Mouse (Mus musculus) B cell, adult (primary cell): ENCODE data around the gene Oprl1. TPM values are rescaled to one million over a fixed set of nuclear protein-coding genes. Genes with fewer than 3 reads are reported as not detected.

Source experiments
- total RNA-seq: library from RNA; stranded (reverse); gene quantifications from 4 replicates; pipeline ENCODE4 v1.2.4, GENCODE M21; 2023; ENCODE audit not compliant: inconsistent age

The Oprl1 gene
- total RNA-seq = 0.45 to 0.63 TPM (median 0.57 TPM) in 3 of 4 replicates, not detected in the other

DNA sequence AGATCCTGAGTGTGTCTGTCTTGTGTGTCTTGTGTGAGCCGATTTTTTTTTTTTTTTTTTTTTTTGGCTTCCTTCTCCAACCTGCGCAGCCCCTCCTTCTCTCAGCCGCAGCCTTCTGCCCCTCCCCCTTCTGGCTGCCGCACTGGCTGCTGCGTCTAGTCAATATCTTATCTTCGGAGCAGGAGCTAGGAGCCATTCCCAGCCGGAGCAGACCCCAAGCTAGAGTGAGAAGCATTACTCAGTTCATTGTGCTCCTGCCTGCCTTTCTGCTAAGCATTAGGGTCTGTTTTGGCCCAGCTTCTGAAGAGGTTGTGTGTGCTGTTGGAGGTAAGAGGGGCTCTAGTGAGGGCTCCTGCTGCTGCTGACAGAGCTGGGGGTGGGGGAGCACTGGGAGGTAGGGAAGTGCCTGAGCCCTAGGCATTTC lies at the start of gene Oprl1:
Gene Oprl1, plus strand, starts transcription at position 114 of the 424 bp plus-strand sequence.

DNA sequence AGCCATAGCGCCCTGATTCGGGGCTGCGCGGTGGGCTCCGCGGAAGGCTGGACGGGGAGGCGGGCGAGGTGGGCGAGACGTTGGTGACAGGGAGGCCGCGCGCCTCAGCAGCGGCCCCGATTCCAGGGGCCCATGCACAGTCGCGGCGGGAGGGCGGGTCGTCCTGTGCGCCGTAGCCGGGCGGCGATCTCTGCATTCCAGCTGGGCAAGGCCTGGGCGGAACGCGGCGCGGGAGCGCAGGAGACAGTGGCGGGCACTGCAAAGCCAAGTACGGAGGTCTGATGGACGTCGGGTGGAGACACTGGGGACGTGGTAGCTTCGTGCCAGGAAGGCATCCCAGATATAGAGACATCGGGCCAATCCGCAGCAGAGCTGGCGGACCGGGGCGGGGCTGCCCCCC lies 43.5 kb upstream of the Oprl1 start, which contains the start of gene Sox18:
Gene Sox18, minus strand, starts transcription at position 315 of the 400 bp plus-strand sequence.

DNA sequence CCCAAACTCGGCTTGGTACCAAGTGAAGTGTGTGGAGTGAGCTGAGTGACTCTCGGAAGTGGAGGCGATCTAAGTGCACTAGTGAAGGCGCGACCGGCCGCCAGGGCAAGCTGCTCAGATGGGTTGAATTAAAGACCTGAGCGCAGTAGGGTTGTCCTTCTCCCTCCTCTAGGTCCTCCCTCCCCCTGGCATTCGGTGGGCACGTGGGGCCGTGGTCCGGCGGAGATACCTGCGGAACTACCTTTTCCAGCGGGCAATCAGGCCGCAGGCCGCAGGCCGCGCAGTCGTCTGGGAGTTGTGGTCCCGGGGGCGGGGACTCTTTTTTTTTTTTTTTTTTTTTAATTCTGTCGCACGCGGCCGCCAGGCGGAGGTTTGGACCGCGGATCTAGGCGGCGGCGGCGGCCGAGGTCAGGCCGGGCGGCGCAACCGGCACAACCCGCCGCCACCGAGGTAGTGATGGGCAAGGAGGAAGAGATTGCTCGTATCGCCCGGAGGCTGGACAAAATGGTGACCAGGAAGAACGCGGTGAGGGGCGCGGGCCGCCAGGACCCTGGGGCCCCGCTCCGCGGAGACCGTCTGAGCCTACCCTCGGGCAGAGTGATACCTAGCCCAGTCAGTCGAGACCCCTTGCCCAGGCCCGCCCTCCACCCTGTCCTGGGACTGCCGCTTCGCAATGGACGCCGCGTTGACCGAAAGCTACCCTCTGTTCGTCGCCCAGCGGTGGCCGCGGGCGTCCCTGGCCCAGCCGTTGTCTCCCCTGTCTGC lies 34.7 kb upstream of the Oprl1 start, which contains the start of gene Tcea2:
Gene Tcea2, plus strand, starts transcription at position 360 of the 765 bp plus-strand sequence.

GRCm38 (mm10) chr2:181693339-181694280 lies 21.2 kb upstream of the Oprl1 start, which contains the start of gene Rgs19:
Rgs19 (minus strand) TSS chr2:181693977.

DNA sequence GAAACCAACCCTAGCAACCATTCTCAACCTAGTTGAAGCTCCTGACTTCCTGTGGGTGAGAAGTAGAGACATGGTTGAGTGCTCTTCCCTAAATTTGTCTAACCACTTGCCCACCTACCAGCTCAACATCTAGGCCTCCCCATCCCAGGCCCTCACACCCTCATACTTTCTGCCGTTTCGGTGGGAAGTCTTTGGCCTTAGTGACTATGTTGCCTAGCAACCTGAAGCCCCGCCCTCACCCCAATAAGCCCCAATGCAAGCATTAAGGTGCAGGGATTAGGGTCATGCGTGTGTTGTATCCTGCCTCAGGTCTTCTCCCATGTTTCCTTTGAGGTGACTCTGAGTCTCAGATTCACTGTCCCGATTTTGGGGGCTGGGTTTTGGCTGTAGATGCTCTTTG lies 16.6 kb upstream of the Oprl1 start, which contains the start of gene Lkaaear1:
Gene Lkaaear1, minus strand, starts transcription at position 202 of the 400 bp plus-strand sequence.

GRCm38 (mm10) chr2:181763006-181763830 lies 48.4 kb downstream of the Oprl1 start, which contains the start of gene Myt1:
Myt1 (plus strand) TSS chr2:181763332.

Other genes starting within 250 kb of the Oprl1 start
- gene Abhd16b, start 221.8 kb upstream of the Oprl1 start, total RNA-seq = not detected in 4 replicates
- 79.5 to 84.3 TPM (median 80.4 TPM) in 4 replicates for gene Tpd52l2, start 217.9 kb upstream of the Oprl1 start, total RNA-seq
- gene Dnajc5, start 194.5 kb upstream of the Oprl1 start, total RNA-seq = 112 to 128 TPM (median 117 TPM) in 4 replicates
- 161 to 195 TPM (median 177 TPM) in 4 replicates for gene Uckl1, start 130.1 kb upstream of the Oprl1 start, total RNA-seq
- gene Prpf6, start 123.1 kb upstream of the Oprl1 start, total RNA-seq = 60.3 to 64.9 TPM (median 63.4 TPM) in 4 replicates
- gene Zfp512b, start 122.2 kb upstream of the Oprl1 start, total RNA-seq = 37.9 to 43.7 TPM (median 42.4 TPM) in 4 replicates
- 11.6 to 16.0 TPM (median 13.1 TPM) in 4 replicates for gene Samd10, start 115.8 kb upstream of the Oprl1 start, total RNA-seq
- 1.2 TPM in 1 of 4 replicates, not detected in the others for gene Gm29797, start 58.0 kb upstream of the Oprl1 start, total RNA-seq
- gene Sox18, start 43.4 kb upstream of the Oprl1 start, total RNA-seq = not detected in 4 replicates
- gene Tcea2, start 34.7 kb upstream of the Oprl1 start, total RNA-seq = 15.8 to 23.0 TPM (median 19.9 TPM) in 4 replicates
- 162 to 178 TPM (median 173 TPM) in 4 replicates for gene Rgs19, start 21.0 kb upstream of the Oprl1 start, total RNA-seq
- gene Lkaaear1, start 16.6 kb upstream of the Oprl1 start, total RNA-seq = not detected in 4 replicates
- not detected in 4 replicates for gene Myt1, start 48.3 kb downstream of the Oprl1 start, total RNA-seq
- gene Pcmtd2, start 122.8 kb downstream of the Oprl1 start, total RNA-seq = 38.7 to 47.6 TPM (median 42.9 TPM) in 4 replicates
- 10.6 to 15.3 TPM (median 13.4 TPM) in 4 replicates for gene Polr3k, start 149.3 kb downstream of the Oprl1 start, total RNA-seq